Mouse (Mus musculus) C2C12 (cell line): ENCODE measurements around the gene Ptprm. TPM values are rescaled to one million over a fixed set of nuclear protein-coding genes. Genes with fewer than 3 reads are reported as not detected.

Source experiments
- H3K27me3 ChIP-seq: one replicate; pipeline ENCODE4 v1.6.1; 2011; ENCODE audit not compliant: control insufficient read depth, insufficient read depth, insufficient read length
- H3K36me3 ChIP-seq: one replicate; pipeline ENCODE4 v1.6.1; 2011; ENCODE audit not compliant: control insufficient read depth, insufficient read depth
- H3K4me3 ChIP-seq: one replicate; pipeline ENCODE4 v1.5.1; 2011; ENCODE audit warnings: mild to moderate bottlenecking, control low read depth; ENCODE audit not compliant: poor library complexity, insufficient read depth, severe bottlenecking
- H3K79me2 ChIP-seq: one replicate; pipeline ENCODE4 v1.6.1; 2011; ENCODE audit not compliant: control insufficient read depth, insufficient read depth
- H3K79me3 ChIP-seq: one replicate; pipeline ENCODE4 v1.6.1; 2011; ENCODE audit warnings: low read depth, control low read depth
- H3ac ChIP-seq: one replicate; pipeline ENCODE3; 2011; ENCODE audit warnings: low read depth; ENCODE audit not compliant: control insufficient read depth, insufficient read length
- CEBPB ChIP-seq: IDR thresholded peaks from one replicate; pipeline ENCODE4 v1.6.1; 2011; ENCODE audit warnings: low read depth, mild to moderate bottlenecking, control low read depth, moderate library complexity
- CTCF ChIP-seq: IDR thresholded peaks from one replicate; pipeline ENCODE4 v1.5.1; 2011; ENCODE audit not compliant: control insufficient read depth, insufficient read depth, insufficient read length
- FOSL1 ChIP-seq: IDR thresholded peaks from one replicate; pipeline ENCODE4 v1.8.0; 2011; ENCODE audit warnings: mild to moderate bottlenecking, low read length; ENCODE audit not compliant: poor library complexity, insufficient read depth, severe bottlenecking
- MAX ChIP-seq: IDR thresholded peaks from one replicate; pipeline ENCODE4 v1.6.1; 2011; ENCODE audit warnings: mild to moderate bottlenecking, control low read depth
- MYOD1 ChIP-seq: IDR thresholded peaks from one replicate; pipeline ENCODE4 v1.6.1; 2011; ENCODE audit warnings: low read depth; ENCODE audit not compliant: control insufficient read depth, insufficient read length
- MYOG ChIP-seq: IDR thresholded peaks from one replicate; pipeline ENCODE4 v1.6.1; 2011; ENCODE audit not compliant: control insufficient read depth, insufficient read length; ENCODE audit errors: extremely low read depth
- USF1 ChIP-seq: IDR thresholded peaks from one replicate; pipeline ENCODE4 v1.6.1; 2011; ENCODE audit warnings: low read depth, mild to moderate bottlenecking, control low read depth, moderate library complexity
- polyA plus RNA-seq: library from polyadenylated mRNA; unstranded; fragments of >200 nt; fragmentation: generic; extraction: Trizol; gene quantifications from one replicate; pipeline ENCODE4 v1.2.1, GENCODE M21; 2012; ENCODE audit warnings: missing spikeins

Gene Ptprm
- polyA plus RNA-seq, 1 experiment: 4.4 TPM

GRCm38 (mm10) chr17:66769365-66770363 is 584.6 kb downstream of the Ptprm start:
- no peak for TF ChIP-seq USF1
- TF ChIP-seq MYOG: no peak
- no peak for TF ChIP-seq MAX
- TF ChIP-seq CTCF: no peak
- no peak for TF ChIP-seq MYOD1
- TF ChIP-seq CEBPB: no peak
- TF ChIP-seq FOSL1: no peak

GRCm38 (mm10) chr17:66768689-66769275 is 585.5 kb downstream of the Ptprm start:
- Histone ChIP-seq H3K36me3 (no peaks in the 10 kb centered on the region), H3K4me3 (no peak overlapping the region), H3K79me3 (no peaks in the 10 kb centered on the region), H3K27me3 (no peaks in the 10 kb centered on the region), H3K79me2 (no peaks in the 10 kb centered on the region), H3ac (no peak overlapping the region)
- TF ChIP-seq MYOD1 (no peak), CEBPB (no peak), FOSL1 (no peak), MAX (no peak), USF1 (no peak), MYOG (no peak), CTCF (no peak)

More at GRCm38 (mm10) chr17:66769365-66770363, 584.6 kb downstream of the Ptprm start:
- Histone ChIP-seq H3K79me3 (no peaks in the 10 kb centered on the region), H3ac (no peak overlapping the region), H3K79me2 (no peaks in the 10 kb centered on the region), H3K4me3 (no peak overlapping the region), H3K27me3 (no peaks in the 10 kb centered on the region), H3K36me3 (no peaks in the 10 kb centered on the region)

GRCm38 (mm10) chr17:66766166-66766565 is 588.1 kb downstream of the Ptprm start:
- no peaks in the 10 kb centered on the region for H3K36me3 ChIP-seq
- no peaks in the 10 kb centered on the region for H3K27me3 ChIP-seq
- no peak overlapping the region for H3K4me3 ChIP-seq

GRCm38 (mm10) chr17:66764435-66764834 is 589.8 kb downstream of the Ptprm start:
- Histone ChIP-seq H3K4me3 (no peak overlapping the region), H3K79me3 (no peaks in the 10 kb centered on the region), H3K36me3 (no peaks in the 10 kb centered on the region), H3ac (no peak overlapping the region), H3K27me3 (no peaks in the 10 kb centered on the region), H3K79me2 (no peaks in the 10 kb centered on the region)
- TF ChIP-seq MAX: no peak
- no peak for TF ChIP-seq MYOG
- TF ChIP-seq USF1: no peak
- no peak for TF ChIP-seq FOSL1
- no peak for TF ChIP-seq CEBPB
- no peak for TF ChIP-seq MYOD1
- no peak for TF ChIP-seq CTCF

More at GRCm38 (mm10) chr17:66766166-66766565, 588.1 kb downstream of the Ptprm start:
- no peaks in the 10 kb centered on the region for H3K79me3 ChIP-seq
- TF ChIP-seq MYOG: no peak
- H3ac ChIP-seq: no peak overlapping the region
- no peaks in the 10 kb centered on the region for H3K79me2 ChIP-seq

GRCm38 (mm10) chr17:66762716-66763115 is 591.5 kb downstream of the Ptprm start:
- no peak for TF ChIP-seq CTCF
- no peak for TF ChIP-seq MAX
- TF ChIP-seq USF1: no peak
- no peak for TF ChIP-seq CEBPB
- TF ChIP-seq FOSL1: no peak
- TF ChIP-seq MYOG: no peak
- no peak for TF ChIP-seq MYOD1
- H3K36me3 ChIP-seq: no peaks in the 10 kb centered on the region
- no peaks in the 10 kb centered on the region for H3K79me3 ChIP-seq
- H3K4me3 ChIP-seq: no peak overlapping the region
- H3K79me2 ChIP-seq: no peaks in the 10 kb centered on the region
- no peak overlapping the region for H3ac ChIP-seq
- no peaks in the 10 kb centered on the region for H3K27me3 ChIP-seq
